Mouse (Mus musculus) MEL-GATA-1-ER (cell line): ENCODE measurements around the gene Pax2.

Source experiments
- DNase-seq: peaks from one replicate; pipeline ENCODE4 v3.0.0-alpha.2; 2012; ENCODE audit warnings: low read depth; ENCODE audit errors: extremely low read depth

Gene Pax2

GRCm38 (mm10) chr19:44748271-44748670 lies 7.6 kb upstream of the Pax2 start:
- no peak for DNase-seq

DNA sequence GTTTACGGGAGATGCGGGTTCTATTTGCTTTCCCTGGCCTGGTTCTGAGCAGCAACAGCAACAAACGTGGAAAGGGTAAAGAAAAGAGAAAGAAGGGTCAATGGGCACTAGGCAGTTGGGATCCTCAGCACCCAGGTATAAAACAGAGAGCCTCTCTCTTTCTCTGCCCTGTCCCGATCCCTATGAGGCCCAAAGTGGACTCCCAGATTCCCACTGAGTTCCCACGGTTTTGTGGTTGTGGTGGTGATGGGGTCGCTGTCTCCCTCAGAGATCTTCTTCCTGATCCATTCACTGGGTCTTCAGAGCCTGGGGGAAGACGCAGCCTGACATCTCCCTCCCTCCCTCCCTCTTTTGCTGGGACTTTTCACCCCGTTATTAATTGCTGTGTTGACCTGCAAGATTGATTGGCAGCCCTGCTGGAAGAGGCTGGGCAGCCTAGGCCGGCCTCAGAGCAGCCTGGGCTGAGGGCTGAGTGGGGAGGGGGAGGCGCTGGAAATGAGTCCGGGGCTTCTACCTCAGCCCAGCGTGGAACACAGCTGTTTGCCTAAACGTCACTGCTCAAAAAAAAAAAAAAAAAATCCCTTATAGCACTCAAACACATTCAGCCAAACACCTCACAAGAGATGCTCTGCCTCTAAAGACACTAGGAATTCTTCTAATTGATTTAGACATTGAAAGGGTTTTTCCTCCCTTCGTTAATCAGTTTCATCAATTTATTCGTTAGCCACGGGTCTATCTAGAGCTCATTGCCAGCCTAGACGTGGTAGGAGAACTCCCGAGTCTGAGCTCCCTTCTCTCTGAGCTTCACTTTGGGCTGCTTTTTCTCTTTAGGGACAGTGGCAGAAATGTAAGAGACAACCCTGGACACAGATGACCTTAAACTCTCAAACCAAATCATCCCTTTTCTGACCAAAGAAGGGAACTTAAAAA lies 6.5 kb upstream of the Pax2 start:
- no peak for DNase-seq

DNA sequence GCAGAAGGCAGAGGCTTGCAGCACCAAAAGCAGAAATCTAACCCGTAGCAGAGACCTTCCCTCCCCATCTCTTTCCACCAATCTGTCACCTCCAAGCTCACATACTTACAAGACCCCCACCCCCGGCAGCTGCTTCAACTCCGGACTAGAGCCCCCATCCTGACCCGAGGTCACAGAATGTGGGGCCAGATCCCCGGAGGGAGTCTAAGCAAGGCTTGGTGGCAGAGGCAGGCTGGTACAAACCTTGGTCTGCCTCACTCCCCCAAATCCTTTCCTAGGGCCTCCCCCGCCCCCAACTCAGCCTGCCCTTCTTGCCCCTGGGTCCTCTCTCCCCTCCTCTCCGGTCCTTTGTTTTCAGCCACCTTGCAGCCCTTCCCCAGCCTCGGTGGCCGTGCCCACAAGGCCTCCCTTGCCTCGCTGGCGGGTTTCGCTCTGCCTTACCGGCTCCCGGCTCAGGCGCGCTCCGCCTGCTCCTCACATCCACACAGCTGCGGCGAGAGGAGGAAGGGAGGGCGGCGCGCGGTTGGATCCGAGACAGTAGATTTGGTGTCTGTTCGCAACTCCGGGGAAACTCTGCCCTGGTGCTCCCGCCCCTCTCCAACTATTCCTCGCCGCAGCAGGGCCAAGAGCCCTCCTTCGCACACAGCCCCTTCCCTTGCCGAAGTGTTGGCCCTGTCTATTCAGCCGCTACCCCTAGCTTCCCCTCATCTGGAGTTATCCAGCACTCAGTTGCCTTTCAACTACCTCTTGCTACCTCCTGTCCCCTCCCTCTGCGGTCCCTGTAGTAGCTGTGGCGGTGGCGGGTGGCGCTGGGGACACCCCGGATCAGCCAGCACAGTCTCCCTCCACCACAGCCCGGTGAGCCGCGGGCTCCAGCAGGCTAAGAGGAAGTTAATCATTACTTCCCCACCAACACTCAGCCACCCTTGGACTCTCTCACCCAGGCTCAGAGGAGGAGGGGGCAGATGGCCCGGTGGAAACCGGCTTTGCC lies 5.5 kb upstream of the Pax2 start:
- peak; percentile 33 for DNase-seq

DNA sequence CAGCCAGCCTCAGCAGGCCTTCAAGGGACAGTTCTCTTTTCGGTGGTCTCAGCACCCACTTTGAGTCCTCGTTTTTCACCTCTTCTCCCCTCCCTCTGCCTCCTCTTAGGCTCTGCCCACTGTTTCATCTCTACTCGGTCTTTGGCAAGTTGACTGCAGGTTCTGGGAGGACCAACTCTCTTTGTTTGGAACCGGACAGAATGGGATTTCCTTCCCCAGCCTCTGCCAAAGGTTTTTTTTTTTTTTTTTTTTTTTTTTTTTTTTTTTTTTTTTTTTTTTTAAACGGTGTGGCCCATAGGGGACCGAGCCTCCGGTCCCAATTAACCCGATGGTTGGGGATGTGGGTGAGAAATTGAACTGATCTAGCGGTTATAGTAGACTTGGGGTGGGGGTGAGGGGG lies 4.8 kb upstream of the Pax2 start:
- no peak for DNase-seq

DNA sequence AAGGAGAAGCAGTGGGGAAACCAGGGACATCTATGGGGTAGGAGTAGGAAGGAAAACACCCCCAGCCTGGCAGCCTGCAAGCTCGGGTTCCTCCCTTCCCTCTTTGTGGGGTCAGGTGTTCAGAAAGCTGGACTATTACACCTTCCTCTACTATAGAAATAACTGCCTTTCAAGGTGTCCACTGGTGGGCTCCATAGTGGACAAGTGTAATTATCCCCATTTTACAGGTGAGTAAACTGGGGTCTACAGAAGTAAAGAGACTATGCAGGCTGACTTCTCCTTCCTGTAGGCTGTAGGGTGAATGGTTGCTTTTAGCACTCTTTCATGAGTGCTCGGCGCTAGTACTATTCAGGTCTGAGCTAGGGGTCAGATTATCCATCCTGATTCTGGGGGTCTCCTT lies 4.3 kb upstream of the Pax2 start:
- no peak for DNase-seq

- no peak for DNase-seq
Observed at GRCm38 (mm10) chr19:44752056-44752940, 3.5 kb upstream of the Pax2 start.

GRCm38 (mm10) chr19:44753361-44753760 lies 2.5 kb upstream of the Pax2 start:
- no peak for DNase-seq

- no peak for DNase-seq
Observed at GRCm38 (mm10) chr19:44754461-44755377, 1.1 kb upstream of the Pax2 start.

GRCm38 (mm10) chr19:44755378-44755692 lies 510 bp upstream of the Pax2 start:
- no peak for DNase-seq

DNA sequence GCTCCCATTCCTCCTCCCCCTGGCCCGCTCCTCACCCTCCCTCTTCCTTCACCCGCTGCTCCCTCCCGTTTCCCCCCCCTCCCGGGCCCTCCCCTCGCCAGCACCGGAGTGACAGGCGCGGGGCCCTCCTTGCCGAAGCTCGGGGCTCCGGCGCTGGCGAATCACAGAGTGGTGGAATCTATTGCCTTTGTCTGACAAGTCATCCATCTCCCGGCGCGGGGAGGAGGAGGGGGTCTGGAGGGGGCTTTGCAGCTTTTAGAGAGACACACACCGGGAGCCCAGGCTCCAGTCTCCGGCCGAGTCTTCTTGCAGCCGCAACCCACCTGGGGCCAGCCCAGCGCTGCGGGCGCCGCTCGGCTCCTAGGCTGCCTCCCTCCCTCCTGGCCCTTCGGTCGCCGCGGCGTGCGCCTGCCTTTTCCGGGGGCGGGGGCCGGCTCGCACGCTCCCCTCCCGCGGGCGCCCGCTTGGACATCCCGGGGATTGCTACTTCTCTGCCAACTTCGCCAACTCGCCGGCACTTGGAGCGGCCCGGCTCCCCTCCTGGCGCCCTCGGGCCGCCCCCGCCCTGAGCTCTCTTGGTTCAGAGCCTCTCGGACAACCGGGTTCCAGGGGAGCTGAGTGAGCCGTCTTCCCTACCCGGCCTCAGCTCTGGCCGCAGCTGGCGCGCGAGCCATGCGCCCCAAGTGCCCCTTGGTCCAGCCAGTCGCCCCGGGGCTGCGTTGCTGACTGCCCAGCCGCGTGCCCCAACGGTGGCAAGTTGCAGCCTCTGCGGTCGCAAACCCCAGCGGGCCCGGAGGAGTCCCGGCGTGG lies 781 bp downstream of the Pax2 start:
- DNase-seq: no peak

DNA sequence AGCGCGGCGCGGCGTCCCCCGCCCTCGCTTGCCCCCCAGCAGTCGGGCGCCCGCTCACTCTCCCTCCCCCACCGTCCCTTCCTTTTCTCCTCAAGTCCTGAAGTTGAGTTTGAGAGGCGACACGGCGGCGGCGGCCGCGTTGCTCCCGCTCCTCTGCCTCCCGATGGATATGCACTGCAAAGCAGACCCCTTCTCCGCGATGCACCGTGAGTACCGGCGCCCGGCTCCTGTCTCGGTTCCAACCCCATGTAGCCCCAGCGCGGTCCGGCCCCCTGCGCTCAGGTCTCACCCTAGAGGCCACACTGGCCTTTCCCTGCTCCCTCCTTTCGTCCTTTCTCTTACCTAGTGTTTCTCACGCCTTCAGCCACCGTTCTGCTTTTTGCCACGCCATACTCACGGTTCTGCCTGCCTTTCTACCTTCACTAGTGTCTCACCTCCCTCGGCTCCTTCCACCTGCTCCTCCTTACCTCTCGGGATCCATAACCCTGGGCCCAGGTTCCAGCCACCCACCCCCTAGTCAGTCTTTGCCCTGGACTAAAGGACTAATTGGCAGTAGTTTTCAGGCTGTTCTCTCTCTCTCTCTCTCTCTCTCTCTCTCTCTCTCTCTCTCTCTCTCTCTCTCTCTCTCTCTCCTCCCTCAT lies 1.5 kb downstream of the Pax2 start:
- DNase-seq: no peak

- DNase-seq: no peak
Observed at GRCm38 (mm10) chr19:44758846-44759245, 3.0 kb downstream of the Pax2 start.

GRCm38 (mm10) chr19:44759531-44760118 lies 3.8 kb downstream of the Pax2 start:
- no peak for DNase-seq

- no peak for DNase-seq
Observed at GRCm38 (mm10) chr19:44760259-44761131, 4.7 kb downstream of the Pax2 start.

- no peak for DNase-seq
Observed at GRCm38 (mm10) chr19:44762121-44762621, 6.3 kb downstream of the Pax2 start.

GRCm38 (mm10) chr19:44770268-44771050 lies 14.6 kb downstream of the Pax2 start:
- peak; percentile 44 for DNase-seq
